Mouse (Mus musculus): ENCODE data around the gene Slc7a11.

DNA sequence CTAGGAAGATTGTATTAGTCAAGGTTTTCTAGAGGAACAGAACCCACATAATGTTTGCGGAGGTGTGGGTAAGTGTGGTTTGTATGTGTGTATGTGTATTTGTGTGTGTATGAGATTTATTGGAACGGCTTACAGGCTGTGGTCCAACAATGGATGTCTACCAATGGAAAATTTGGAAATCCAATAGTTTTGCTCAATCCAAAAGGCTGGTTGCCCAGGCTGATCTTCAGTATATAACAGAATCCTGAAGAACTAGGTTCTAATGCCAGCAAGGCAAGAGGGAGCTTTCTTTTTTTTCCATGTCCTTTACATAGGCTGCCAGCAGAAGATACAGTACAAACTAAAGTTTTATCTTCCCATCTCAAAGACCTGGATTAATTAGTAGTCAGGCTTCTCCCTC is 48.3 kb upstream of the Slc7a11 start:
- TF ChIP-seq CTCF (IDR thresholded peaks at IDR 0.05; ENCODE audit: borderline replicate concordance, control insufficient read depth, extremely low read depth, insufficient read depth, low read length, poor library complexity) (no peak), POLR2A (IDR thresholded peaks at IDR 0.05; ENCODE audit: control insufficient read depth, extremely low read depth, insufficient read depth, low read length, poor library complexity) (no peak)

Data from thymus, adult 2 months (tissue).